Mouse (Mus musculus) spleen, postnatal 10 days (tissue): ENCODE data around the gene Crybg2.
A peak's percentile ranks its signal among the peaks of the same experiment; 100 is the strongest.

Source experiments
- DNase-seq, 2 experiments: peaks; one replicate each; pipeline ENCODE4 v3.0.0; 2021 to 2022; ENCODE audit warnings: low spot score in 2 of 2

Gene Crybg2

DNA sequence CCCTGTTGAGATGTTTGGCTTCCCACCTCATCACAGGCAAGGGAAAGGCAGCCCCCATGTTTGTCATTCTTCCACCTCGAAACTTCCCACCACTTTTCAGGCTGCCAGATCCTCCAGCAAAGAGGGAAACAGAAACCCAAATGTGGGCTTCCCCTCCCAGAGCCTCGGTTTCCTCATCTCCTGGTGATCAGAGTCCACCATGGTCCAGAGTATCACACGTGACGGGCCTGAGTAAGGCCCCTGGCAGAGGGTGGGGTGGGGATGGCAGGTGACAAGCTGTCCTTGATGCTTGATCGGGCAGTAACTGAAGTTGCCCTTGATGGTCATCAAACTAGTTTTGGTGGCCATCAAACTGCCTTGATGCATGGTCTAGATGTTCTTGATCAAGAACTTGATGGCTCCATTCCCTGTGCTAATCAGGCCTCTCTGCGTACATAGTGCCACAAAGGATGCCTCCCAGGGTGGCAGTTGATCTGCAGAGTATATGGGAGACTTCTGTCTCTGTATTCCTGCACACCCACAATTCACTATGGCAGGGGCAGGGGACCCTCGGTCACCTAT is 33.5 kb downstream of the Crybg2 start:
- DNase-seq = no peak

GRCm38 (mm10) chr4:134094923-134095547 is 34.4 kb downstream of the Crybg2 start, which contains the start of gene Cd52:
Gene Cd52 (minus strand): TSS chr4:134095082.
- peak in 1 of 2 experiments; percentile 79 for DNase-seq

GRCm38 (mm10) chr4:134096120-134096519 is 35.5 kb downstream of the Crybg2 start:
- no peak for DNase-seq

GRCm38 (mm10) chr4:134097015-134097608 is 36.5 kb downstream of the Crybg2 start:
- peak in 1 of 2 experiments; percentile 64 for DNase-seq

DNA sequence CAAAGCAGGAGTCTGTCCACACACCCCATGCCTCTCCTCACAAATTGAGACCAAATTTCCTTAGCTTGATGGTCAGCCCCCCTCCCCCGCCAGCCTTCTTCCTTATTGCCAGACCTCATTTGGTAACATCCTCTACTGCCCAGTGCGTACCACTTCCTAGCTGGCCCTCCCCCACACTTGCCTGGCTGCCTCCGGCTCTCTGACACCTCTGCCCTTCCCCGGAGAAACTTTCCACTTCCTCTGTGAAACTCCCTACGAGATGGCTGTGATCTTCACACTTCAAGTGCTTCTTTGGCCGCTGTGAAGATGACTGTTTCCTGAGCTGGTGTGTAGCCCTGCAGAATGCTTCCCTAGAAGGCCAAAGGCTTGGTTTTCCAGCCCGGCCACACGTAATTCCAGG is 38.0 kb downstream of the Crybg2 start:
- peak in 1 of 2 experiments; percentile 80 for DNase-seq

- DNase-seq = no peak
Observed at GRCm38 (mm10) chr4:134100245-134100644, 39.6 kb downstream of the Crybg2 start.

GRCm38 (mm10) chr4:134101979-134102741 is 41.5 kb downstream of the Crybg2 start, which contains the start of gene Ubxn11:
Gene Ubxn11 (plus strand): TSS chr4:134102570.
- peak; percentile 79 to 90 for DNase-seq

GRCm38 (mm10) chr4:134102742-134103119 is 42.1 kb downstream of the Crybg2 start:
- peak in 1 of 2 experiments; percentile 47 for DNase-seq

DNA sequence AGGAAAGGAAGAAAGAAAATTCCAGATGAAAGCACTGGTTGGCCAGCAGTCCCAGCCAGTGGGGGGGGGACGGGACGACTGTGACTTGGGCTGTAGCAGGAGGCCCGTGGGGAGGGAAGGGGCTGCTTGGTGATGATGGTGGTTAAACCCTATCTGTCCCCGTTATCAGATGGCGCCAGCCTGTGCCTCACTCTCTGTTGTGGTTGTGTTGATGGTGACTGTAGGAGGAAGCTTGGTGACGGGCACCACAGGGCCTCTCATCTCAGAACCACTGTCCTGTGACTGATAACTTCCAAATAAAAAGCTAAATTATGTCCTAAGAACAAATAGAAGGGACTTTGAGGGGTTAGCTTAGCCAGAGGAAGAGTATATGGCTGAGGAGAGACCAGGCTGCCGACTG is 45.5 kb downstream of the Crybg2 start:
- peak in 1 of 2 experiments; percentile 22 for DNase-seq

DNA sequence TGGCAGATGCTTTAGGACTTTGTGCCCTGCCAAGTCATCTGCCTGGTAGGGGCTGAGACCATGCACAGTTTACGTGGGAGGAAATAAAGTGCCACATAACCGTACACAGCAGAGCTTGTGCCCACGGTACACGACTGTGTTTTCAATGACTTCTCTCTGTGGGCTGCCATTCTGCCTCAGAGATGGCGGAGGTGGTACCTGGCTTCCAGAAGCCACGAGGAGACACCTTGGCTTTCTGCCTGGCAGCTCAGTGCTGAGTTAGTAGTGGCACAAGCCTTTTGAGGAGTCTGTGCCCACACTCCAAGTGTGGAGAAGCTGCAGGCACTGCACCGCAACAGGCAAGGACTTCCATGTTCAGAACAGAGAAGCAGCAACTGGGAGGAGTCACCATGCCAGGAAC is 47.1 kb downstream of the Crybg2 start:
- DNase-seq = no peak

DNA sequence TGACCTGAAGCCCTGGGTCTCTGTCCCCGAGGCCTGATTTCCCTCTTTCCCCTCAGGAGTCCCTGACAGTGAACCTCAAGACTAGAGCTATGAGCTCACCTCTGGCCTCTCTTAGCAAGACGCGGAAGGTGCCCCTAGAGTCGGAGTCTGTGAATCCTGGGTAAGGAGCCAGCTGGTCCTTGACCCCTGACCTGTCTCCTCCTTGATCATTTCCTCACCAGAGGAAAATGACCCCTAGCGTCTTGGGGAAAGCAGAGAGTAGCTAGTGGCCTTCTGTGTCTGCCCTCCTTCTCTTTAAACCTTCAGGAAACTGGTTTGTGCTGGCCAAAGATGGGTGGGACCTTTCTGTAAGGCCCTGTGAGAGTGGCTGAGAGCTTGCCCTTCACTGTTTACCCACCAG is 47.6 kb downstream of the Crybg2 start:
- DNase-seq = no peak

DNA sequence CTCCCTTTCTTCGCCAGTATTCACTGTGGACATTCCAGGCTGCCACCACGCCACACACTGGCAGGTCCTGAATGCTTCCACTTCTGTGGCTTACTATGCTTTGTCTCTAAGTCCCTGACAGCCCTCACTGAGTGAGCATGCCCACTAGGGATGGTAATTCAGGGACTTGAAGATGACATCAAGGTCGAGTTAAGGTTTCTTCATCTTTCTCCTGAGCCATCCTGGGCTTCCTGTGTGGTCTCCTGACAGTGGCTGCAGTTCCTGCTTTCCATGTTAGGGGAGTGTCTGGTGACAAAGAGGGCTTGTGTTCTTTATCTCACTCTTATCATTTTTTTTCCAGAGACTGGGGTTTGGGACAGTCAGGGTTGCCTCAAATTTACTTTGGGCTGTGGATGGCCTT is 50.0 kb downstream of the Crybg2 start:
- DNase-seq = no peak

- no peak for DNase-seq
Observed at GRCm38 (mm10) chr4:134112403-134112802, 51.8 kb downstream of the Crybg2 start.

- DNase-seq = no peak
Observed at GRCm38 (mm10) chr4:134113356-134113994, 52.9 kb downstream of the Crybg2 start.

GRCm38 (mm10) chr4:134114038-134114437 is 53.4 kb downstream of the Crybg2 start:
- no peak for DNase-seq

GRCm38 (mm10) chr4:134115215-134116144 is 54.9 kb downstream of the Crybg2 start:
- no peak for DNase-seq

DNA sequence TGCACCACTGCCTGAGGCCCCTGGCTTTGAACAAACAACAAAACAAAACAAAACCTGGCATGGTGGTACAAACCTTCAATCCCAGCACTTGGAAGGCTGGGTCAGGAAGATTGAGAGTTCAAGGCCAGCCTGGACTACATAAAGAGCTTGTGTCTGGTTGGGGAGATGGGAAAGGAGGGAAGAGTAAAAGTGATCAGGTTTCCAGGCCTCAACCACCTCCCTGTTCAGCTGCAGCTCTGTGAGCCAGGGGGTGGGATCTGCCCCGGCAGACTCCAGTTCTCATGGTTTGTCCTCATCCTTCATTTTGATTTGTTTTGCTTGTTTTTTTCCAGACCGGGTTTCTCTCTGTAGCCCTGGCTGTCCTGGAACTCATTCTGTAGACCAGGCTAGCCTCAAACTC is 55.9 kb downstream of the Crybg2 start:
- peak; percentile 7 to 18 for DNase-seq

DNA sequence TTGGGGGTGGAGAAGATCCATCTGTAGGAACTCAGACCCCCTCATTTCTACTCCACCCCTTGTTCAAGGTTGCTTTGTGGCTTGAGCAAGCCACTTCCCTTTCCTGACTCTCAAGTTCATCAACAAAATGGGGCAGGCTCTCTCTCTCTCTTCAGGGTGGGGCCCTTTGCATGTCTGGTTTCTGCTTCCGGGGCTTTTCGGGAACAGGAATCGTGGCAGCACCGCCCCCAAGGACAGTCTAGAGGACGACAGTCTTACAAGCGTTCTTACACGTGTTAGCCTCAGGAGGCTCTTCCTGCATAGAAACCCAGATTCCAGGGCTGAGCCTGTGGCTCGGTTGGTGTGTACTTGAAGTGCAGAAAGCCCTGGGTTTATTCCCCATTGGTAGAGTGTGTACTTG is 56.4 kb downstream of the Crybg2 start:
- DNase-seq = peak; percentile 27 to 70

- peak in 1 of 2 experiments; percentile 39 for DNase-seq
Observed at GRCm38 (mm10) chr4:134118126-134118800, 57.6 kb downstream of the Crybg2 start.

GRCm38 (mm10) chr4:134119042-134119441 is 58.4 kb downstream of the Crybg2 start:
- DNase-seq = peak in 1 of 2 experiments; percentile 20
